Mouse (Mus musculus): Measurements from ENCODE around the gene Dlgap1.
A peak's percentile ranks its signal among the peaks of the same experiment; 100 is the strongest.
"Not testable (repeated sequence)": the region's sequence is repeated elsewhere in the genome, so short reads cannot be mapped to it uniquely, and the experiment has no call there.

The Dlgap1 gene

GRCm38 (mm10) chr17:70805866-70806265 is 837.0 kb downstream of the Dlgap1 start:
- DNase-seq (ENCODE audit: low spot score in 2 of 2): no peak

- DNase-seq (ENCODE audit: low spot score in 2 of 2): no peak
Measured at GRCm38 (mm10) chr17:70806600-70806999, 837.7 kb downstream of the Dlgap1 start.

GRCm38 (mm10) chr17:70807885-70808284 is 839.0 kb downstream of the Dlgap1 start:
- no peak for DNase-seq (ENCODE audit: low spot score in 2 of 2)

- no peak for DNase-seq (ENCODE audit: low spot score in 2 of 2)
Measured at GRCm38 (mm10) chr17:70808837-70809236, 840.0 kb downstream of the Dlgap1 start.

GRCm38 (mm10) chr17:70809776-70810175 is 840.9 kb downstream of the Dlgap1 start:
- no peak for DNase-seq (ENCODE audit: low spot score in 2 of 2)

- no peak for DNase-seq (ENCODE audit: low spot score in 2 of 2)
Measured at GRCm38 (mm10) chr17:70810795-70811194, 841.9 kb downstream of the Dlgap1 start.

- DNase-seq (ENCODE audit: low spot score in 2 of 2): no peak
Measured at GRCm38 (mm10) chr17:70815001-70815400, 846.1 kb downstream of the Dlgap1 start.

GRCm38 (mm10) chr17:70817862-70818451 is 849.1 kb downstream of the Dlgap1 start:
- DNase-seq (ENCODE audit: low spot score in 2 of 2): no peak

- no peak for DNase-seq (ENCODE audit: low spot score in 2 of 2)
Measured at GRCm38 (mm10) chr17:70823083-70823482, 854.2 kb downstream of the Dlgap1 start.

- peak; percentile 85 to 88 for DNase-seq (ENCODE audit: low spot score in 2 of 2)
Measured at GRCm38 (mm10) chr17:70826227-70826626, 857.4 kb downstream of the Dlgap1 start.

- not testable (repeated sequence) for DNase-seq (ENCODE audit: low spot score in 2 of 2)
Measured at GRCm38 (mm10) chr17:70827463-70828179, 858.7 kb downstream of the Dlgap1 start.

- DNase-seq (ENCODE audit: low spot score in 2 of 2): no peak
Measured at GRCm38 (mm10) chr17:70828180-70828528, 859.3 kb downstream of the Dlgap1 start.

- DNase-seq (ENCODE audit: low spot score in 2 of 2): no peak
Measured at GRCm38 (mm10) chr17:70828569-70828968, 859.7 kb downstream of the Dlgap1 start.

GRCm38 (mm10) chr17:70829217-70829616 is 860.3 kb downstream of the Dlgap1 start:
- DNase-seq (ENCODE audit: low spot score in 2 of 2): no peak

GRCm38 (mm10) chr17:70829943-70830715 is 861.3 kb downstream of the Dlgap1 start:
- no peak for DNase-seq (ENCODE audit: low spot score in 2 of 2)

GRCm38 (mm10) chr17:70831591-70831990 is 862.7 kb downstream of the Dlgap1 start:
- no peak for DNase-seq (ENCODE audit: low spot score in 2 of 2)

- peak in 1 of 2 experiments; percentile 46 for DNase-seq (ENCODE audit: low spot score in 2 of 2)
Measured at GRCm38 (mm10) chr17:70832544-70832943, 863.7 kb downstream of the Dlgap1 start.

GRCm38 (mm10) chr17:70834430-70834965 is 865.6 kb downstream of the Dlgap1 start:
- DNase-seq (ENCODE audit: low spot score in 2 of 2): no peak

- no peak for DNase-seq (ENCODE audit: low spot score in 2 of 2)
Measured at GRCm38 (mm10) chr17:70835071-70835790, 866.4 kb downstream of the Dlgap1 start.

- DNase-seq (ENCODE audit: low spot score in 2 of 2): no peak
Measured at GRCm38 (mm10) chr17:70836820-70837219, 867.9 kb downstream of the Dlgap1 start.

- DNase-seq (ENCODE audit: low spot score in 2 of 2): not testable (repeated sequence)
Measured at GRCm38 (mm10) chr17:70837474-70837873, 868.6 kb downstream of the Dlgap1 start.

GRCm38 (mm10) chr17:70838031-70838430 is 869.2 kb downstream of the Dlgap1 start:
- no peak for DNase-seq (ENCODE audit: low spot score in 2 of 2)
